Mouse (Mus musculus) cerebellum, adult 8-10 months (tissue): ENCODE measurements around the gene D330045A20Rik.
"Not testable (repeated sequence)": the region's sequence is repeated elsewhere in the genome, so short reads cannot be mapped to it uniquely, and the experiment has no call there.

Experiments
- DNase-seq: peaks from one replicate; pipeline ENCODE4 v3.0.0; 2022

D330045A20Rik gene

DNA sequence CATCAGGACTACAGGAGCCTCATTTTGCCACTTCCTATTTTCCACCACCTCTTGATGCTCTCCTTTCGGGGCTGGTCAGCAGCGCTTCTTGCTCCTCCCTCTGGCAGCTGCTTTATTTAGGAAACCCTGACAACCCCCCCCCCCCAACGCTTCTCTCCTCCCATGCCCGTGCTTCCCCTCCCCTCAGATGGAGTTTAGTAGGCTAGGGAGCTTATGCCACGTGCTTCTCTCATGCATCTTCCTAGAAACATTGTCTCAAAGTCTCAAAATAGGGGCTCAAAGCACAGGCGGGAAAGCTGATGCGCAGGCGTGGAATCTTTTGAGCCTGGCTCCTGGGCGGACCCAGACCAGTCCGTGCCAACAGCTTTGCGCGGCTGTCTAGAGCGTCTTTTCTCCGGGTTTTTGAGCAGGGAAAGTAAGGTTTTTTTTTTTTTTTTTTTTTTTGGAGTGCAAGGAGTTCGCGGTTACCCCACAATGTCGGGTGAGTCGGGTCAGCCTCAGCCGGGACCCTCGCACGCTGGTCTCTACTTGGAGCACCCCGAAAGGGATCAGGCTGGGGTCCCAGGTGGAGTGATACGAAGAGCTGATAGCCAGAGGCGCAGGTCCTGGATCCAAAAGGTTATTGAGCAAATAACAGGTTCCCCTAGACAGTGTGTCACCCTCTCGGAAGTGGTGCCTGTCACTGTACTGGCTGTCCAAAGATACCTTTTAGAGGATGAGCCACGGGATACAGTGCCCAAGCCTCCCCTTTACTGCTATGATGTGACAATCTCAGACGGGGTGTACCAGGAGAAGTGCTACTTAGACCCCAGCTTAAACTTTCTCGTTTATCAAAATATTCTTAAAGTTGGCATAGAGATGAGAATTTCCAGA lies at the start of gene D330045A20Rik:
Gene D330045A20Rik (plus strand): TSS at position 346 of the 873 bp plus-strand sequence.
- DNase-seq = no peak

DNA sequence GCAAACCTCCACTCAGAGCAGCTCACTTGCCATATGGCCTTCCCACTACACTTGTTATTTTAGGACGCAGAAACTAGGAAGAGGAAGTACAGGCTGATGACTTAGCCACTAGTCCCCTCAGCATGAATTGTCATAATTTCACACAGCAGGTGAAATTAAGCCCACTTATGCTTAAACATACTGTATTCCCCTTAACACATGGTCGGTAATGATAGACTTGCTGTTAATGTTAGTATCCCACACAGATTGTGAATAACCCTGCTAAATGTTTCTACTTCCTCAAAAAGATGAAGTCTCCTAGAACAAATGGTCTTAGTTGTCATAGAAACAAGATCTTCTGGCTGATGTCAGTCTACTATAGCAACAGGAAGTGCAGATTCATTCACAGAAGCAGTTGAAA lies 47.6 kb upstream of the D330045A20Rik start:
- no peak for DNase-seq

DNA sequence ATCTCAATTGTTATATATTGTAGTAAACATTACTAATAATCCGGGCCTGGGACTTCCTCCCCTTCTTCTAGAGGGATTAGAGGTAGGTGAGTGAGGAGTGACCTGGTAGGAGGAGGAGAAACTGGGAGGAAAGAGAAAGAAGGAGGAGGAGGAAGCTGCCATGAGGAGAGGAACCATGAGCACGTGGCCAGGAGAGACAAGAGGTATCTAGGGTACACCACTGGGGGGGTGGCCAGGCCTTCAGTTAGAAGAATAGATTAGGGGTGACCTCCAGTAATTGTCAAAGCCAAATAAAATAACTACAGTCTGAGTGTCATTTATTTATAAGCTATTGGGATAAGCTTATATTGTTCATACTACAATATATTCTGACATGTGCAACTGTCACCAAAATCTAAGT lies 45.0 kb upstream of the D330045A20Rik start:
- no peak for DNase-seq

DNA sequence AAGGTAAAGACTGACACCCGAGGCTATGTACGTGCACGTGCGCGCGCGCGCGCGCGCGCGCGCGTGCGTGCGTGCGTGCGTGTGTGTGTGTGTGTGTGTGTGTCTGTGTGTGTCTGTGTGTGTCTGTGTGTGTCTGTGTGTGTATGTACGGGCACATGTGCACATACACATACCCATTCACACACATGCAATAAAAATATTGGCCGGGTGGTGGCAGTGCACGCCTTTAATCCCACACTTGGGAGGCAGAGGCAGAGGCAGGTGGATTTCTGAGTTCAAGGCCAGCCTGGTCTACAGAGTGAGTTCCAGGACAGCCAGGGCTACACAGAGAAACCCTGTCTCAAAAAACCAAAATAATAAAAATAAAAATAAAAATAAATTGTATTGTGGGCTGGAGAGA lies 39.1 kb upstream of the D330045A20Rik start:
- DNase-seq = not testable (repeated sequence)

DNA sequence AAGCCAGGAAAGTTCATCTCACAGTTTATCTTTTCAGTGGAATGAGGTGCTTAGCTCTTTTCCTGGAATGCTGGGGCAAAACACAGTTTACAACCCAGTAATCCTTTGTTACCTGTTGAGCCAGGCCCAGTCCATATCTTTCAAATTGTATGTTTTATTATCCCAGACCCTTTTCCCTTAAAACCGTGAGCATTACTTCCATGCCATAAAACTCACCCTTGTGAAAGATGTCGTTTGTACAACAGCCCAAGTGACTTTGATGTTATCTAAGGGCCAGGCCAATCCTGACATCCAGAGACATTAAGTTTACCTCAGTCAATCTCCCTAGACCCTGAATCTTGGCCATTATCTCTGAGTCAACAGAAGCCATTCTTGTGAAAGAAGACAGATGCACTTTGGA lies 23.4 kb upstream of the D330045A20Rik start:
- no peak for DNase-seq

DNA sequence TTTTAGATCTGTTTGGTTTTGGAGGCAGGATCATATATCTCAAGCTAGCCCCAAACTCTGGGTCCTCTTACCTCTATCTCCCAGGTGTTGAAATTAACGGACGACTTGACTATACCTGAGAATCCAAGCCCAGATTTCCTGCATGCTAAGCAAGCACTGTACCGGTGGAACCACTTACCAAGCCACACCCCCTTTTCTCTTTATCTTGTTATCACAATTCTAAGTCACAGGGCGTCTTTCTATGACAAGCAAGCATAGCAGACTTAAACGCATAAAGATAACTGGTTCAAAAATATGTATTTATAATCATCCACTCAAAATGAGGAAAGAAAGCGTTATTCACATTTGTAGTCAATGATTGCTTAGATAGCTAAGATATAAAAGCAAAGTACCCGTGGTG lies 1.9 kb downstream of the D330045A20Rik start:
- DNase-seq = no peak

DNA sequence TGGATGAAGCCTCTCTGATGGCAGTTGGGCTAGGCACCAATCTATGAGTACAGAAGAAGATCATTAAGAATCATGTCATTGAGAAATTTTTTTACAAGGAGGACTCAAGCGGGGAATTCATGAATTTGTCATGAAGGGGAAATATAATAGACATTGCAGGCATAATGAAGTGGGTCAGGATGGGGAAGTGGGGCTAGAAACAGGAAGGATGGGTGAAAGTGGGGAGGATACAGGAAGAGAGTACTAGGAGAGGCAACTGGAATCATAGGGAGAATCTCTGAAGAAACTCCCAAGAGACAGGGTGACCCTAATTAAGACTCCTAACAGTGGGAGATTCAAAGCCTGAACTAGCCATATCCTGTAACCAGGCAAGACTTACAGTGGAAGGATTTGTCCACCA lies 4.8 kb downstream of the D330045A20Rik start:
- no peak for DNase-seq

DNA sequence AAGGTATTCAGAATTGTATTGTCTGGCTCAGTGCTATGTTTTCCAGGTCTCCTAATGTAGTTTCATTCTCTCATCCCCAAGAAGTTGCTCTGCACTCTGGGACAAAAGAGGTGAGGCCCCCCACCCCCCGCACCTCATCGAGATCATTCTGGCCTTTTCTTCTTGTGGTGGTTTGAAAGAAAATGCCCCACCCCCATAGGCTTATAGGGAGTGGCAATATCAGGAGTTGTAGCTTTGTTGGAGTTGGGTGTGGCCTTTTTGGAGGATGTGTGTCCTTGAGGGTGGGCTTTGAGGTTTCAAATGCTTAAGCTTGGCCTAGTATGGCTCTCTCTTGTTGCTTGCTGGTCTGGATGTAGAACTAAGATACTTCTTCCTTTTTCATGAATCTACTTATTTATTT lies 36.0 kb downstream of the D330045A20Rik start:
- no peak for DNase-seq

DNA sequence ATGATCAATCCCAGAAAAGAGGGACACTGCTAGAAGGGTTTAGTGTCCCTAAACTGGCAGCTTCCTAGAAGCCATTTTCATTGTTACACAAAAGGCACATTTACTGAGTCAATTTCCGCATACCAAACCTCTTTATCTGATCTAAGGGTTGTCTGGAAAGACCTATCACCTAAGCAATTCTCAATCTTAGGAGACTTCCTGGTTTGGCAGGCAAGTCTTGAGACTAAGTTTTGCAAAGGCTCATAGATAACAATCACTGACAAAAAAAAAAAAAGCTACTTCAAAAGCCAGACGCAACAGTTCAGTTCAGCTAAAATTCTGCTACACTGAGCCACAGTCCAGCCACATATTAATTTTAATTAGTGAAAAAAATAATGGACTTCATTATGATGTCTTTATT lies 39.1 kb downstream of the D330045A20Rik start:
- no peak for DNase-seq

DNA sequence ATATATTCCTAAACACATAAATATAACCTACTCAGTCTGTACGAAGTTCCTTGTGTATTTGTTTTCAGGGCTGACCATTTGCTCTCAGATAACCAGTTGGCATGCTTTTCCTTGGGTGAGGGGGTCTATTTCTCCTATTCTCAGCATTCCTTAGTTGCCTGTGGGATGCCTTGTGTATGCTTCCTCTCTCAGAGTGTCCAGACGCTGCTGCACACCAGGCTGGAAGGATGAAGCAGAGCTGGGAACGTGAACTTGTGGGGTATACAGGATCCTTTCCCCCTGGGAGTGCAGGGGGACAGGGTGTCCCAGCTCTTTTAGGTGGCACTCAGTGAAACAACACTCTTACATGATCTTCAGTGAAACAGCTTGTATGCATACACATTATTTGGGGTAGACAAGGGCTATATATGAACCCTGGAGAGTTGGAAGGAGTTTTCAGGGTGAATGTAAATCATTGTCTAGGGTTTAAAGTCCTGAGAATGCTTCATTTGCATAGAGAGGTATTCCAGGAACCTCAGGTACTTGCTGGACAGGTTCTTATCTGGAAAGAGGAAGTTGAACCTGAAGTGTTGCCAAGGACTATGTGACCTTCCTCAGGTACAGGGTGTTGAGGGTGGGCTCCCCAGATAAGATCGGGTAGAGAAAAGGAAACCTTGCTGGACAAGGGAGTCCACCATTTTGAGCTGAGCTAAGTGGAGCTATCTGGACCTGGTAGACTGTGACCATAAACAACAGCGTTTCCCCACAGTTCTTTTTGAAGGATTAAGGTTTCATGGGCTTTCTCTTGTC lies 44.3 kb downstream of the D330045A20Rik start:
- DNase-seq = no peak

DNA sequence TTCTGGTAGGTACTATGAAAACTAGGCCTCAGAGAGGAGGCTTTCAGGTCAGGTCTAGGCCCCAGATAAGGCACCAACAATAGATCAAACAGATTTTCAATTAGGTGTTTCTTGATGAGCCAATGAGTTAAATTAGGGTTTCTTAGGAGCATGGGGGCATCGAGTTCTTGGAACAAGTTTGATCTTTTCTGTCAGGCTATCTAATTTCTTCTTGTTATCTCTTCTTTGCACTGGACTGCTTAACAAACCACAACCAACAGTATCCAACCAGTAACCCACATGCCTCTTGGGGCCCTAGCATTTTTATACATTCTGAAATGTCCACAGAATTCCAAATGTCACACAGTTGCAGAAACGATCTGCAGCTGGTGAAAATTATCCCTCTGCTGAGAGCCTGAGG lies 45.6 kb downstream of the D330045A20Rik start:
- DNase-seq = no peak

DNA sequence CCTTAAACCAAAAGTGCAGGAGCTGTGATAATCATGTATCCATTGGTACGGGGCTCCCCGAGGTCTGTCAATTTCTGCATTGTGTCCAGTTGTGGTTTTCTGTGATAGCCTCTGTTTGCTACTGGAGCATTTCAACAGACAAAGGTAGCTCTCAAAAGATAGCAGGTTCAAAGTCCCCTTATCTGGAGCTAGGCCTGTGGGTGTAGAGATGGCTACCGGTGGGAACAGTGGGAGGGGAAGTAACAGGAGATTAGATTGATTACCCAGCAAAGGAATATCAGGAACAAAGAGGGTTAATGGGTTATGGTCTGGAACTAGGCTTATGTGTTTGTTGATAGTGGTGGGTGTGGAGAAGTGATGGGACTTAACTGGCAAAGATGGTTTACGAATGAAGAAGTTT lies 46.8 kb downstream of the D330045A20Rik start:
- no peak for DNase-seq

DNA sequence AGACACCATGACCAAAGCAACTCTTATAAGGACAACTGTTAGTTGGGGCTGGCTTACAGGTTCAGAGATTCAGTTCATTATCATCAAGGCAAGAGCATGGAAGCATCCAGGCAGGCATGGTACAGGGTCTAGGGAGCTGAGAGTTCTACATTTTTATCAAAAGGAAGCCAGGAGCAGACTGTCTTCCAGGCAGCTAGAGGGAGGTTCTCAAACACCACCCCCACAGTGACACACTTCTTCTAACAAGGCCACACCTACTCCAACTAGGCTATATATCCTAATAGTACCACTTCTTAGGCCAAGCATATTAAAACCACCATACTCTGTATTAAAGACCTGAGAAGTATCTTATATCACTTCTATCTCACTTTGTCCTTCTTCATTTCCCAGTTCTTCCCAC lies 49.5 kb downstream of the D330045A20Rik start:
- DNase-seq = no peak

DNA sequence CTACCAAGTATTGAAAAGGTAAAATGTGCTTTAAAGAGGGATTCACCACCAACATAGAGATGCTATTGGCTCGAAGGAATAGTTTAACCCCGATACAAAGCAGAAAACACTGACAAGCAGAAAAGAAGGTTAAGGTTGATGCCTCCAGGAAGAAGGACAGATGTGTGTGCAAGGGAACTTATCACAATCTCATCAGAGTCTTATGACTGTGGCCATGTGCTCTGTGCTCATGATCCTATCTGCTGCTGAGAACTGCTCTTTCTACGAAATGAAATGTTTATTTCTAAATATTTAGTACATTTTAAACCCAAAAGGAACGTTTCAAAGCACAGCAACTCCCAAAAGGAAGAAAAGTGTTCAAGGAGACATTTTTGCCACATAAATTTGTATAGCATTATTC lies 52.1 kb downstream of the D330045A20Rik start:
- no peak for DNase-seq

DNA sequence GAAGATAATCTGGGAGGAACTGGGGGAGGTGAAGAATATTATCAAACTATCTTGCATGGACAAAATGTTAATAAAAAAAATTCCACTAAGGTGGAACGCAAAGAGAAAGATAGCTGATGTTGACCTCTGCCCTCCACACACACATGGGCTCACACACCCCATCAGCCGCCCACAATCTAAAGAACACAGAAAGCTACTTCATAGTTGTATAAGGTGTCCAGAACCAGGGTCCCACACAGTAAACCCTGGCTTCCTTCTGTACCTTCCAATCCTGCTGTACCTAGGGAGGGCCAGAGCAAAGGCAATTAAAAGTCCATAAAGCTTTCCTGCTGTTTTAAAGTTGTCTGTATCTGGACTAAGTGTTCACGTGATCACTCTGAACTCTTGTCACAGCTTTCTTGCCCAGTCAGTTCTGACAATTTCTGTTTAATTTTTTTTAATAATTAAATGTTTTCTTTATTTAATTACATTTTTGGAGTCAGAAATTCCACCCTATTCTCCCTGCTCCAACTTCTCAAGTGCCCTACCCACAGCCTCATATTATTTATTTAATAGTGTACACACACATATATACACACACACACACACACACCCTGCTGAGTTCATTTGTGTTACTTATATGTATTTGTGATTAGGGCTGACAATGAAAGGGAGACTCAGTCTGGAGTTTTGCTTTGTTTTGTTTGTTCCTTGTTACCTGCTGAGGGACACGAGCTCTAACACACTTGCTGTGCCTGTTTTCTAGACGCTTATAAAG lies 57.7 kb downstream of the D330045A20Rik start:
- no peak for DNase-seq

DNA sequence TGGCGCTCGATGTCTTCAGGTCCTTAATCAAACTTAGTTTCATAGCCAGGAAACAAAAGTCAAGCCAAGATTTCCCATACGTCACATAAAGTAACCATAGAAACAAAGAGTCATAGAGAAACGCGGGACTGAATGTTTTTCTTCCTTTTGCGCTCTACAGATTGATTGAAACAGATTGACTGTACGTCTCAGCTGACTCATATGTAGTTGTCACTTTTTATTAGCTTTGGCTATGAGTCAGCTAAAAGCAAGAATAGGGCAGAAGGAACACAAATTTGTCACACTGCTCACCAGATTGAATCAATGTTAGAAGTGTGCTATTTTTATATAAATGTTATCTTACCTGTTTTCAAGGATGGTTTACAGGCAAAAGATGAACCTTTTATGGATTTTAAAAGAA lies 63.6 kb downstream of the D330045A20Rik start:
- no peak for DNase-seq

DNA sequence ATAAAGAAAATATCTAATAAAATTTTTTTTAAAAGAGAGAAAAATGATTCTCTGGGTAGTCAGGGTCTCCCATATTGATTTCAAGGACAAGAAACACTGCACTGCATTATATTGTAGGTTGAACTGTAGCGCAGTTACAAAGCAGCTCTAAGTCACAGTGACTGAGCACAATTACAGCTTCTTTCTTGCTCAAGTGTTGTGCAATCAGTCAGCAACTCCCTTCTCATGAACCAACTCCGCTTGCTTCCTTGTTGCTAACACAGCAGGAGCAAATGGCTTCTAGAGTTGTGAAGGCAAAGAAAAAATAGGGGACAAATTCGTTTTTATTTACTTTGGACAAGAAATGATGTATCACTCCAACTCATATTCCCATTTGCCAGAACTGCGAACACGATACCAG lies 70.3 kb downstream of the D330045A20Rik start:
- DNase-seq = no peak

DNA sequence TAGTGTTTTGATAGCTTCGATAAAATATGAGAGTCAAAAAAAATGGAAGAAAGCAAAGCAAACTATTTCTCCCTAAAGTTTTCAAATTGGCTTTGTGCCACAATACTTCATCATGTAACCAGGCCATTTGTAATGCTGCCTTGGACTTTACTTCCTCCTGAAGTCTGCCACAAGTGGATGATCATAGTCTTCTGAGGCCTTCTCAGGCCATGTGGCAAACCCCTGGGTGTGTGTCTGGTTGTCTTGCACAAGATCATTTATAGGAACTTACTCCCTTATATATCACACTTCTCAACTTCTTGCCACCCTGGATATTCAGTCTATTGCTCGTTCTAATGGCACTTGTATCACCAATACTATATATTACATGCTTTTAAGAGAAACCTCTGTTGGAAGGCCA lies 71.9 kb downstream of the D330045A20Rik start:
- DNase-seq = no peak

DNA sequence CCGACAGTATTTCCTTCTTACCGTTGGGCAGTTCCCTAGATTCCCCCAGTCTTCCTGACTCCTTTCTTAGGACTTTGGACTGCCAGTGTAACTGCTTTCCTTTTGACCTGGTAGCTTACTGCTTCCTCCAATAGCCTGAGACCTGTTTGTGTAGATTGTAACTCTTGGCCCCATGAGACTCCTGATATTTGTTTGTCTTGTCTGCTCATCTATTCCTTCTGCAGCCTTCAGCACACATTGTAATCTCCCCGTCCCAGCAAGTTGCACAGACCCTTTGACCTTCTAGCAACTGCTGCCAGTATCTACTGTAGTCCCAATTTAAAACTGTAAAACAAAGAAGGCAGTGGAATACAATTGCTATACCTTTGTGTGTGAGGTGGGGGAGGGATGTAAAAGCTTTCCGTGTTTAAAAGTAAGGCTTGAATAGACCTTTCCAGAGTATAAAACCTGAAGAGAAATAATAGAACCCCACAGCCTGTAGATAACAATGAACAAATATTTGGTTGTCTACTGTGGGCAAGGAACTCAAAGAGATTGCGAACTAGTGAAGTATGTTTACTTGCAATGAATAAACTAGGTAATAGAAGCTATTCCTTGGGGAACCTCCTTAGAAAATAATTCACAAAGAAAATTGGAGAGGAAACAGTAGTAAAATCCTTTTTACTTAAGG lies 82.2 kb downstream of the D330045A20Rik start:
- DNase-seq = no peak

DNA sequence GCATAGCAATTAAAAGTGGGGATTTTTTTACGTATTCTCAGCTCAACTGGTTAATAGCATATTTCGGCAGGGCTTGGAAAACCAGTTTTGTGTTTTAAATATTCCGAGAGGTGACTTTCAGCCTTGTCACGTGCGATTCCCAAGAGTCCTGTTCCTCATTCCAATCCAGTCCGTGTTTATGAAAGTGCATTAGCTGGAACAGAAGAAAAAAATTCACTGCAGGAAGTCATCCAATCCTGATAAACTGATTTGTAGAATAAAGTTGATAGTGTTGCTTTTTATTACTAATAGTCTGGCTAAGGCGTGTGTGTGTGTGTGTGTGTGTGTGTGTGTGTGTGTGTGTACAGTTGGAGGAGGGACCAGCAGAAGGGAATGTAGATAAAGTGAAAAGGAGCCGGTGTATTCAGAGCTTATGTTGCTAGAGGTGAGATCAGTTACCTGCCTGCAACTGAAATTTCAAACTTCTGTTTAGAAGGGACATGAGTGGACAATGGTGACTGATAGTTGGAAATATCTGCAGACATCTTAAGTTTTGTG lies 82.8 kb downstream of the D330045A20Rik start, which contains the start of gene Rnf128:
Gene Rnf128 (plus strand): TSS at position 392 of the 537 bp plus-strand sequence.
- DNase-seq = no peak

DNA sequence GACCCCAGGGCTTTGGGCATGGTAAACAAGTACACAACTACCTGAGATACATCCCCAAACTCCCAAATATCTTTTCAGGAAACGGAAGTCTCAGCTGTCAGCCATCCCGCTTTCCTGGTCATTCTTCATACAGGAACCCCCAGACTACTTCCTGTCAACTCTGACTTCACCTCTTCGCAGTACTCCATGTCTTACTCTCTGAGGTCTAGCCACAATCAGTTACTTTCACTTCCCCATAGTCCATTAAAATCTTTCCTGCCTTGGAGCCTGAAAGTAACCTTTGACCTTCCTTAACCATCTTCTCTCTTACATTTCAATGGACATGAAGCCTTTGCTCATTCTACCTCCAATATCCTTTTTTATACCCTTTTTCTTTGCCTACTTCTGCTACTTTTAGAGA lies 89.9 kb downstream of the D330045A20Rik start:
- no peak for DNase-seq

DNA sequence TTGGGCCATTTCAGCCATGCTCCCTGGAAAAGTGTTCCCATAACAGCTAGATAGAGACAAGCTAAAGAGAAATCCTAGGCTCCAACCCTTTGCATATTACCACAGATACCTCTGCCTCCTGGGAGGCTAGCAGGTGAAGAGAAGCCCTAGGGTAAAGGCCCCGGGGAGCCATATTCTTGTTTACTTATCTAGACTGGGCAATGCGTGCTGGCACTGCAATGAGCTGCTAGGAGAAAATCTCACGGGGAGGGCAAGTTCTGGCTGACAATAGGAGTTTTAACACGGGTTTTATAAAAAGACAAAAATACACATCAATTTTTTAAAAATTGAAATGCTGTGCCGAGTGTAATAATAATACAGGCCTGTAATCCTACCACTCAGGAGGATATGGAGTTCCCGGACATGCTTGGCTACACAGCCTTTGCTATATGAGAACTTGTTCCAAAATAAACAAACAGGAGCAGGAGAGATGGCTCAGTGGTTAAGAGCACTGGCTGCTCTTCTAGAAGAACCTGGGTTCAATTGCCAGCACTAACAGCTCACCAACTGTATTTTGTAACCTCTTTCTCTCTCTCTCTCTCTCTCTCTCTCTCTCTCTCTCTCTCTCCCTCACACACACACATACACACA lies 98.6 kb downstream of the D330045A20Rik start:
- no peak for DNase-seq
